Mouse (Mus musculus): ENCODE measurements around the gene Gm9767. TPM values are rescaled to one million over a fixed set of nuclear protein-coding genes. Genes with fewer than 3 reads are reported as not detected.

The Gm9767 gene
- total RNA-seq (2015; ENCODE audit: low replicate concordance): not detected in 2 replicates
- not detected in 2 replicates for total RNA-seq (2017; ENCODE audit: low replicate concordance)

GRCm38 (mm10) chr10:26077671-26078481 is at the start of gene Gm9767:
Gene Gm9767 (plus strand): TSS chr10:26078255.
- ATAC-seq (replicated peaks; ENCODE audit: low FRiP score, poor library complexity, severe bottlenecking): no peak

- no peak for ATAC-seq (replicated peaks; ENCODE audit: low FRiP score, poor library complexity, severe bottlenecking)
These were observed 43.1 kb upstream of the Gm9767 start for GRCm38 (mm10) chr10:26034931-26035330.

GRCm38 (mm10) chr10:26051177-26051576 is 26.9 kb upstream of the Gm9767 start:
- ATAC-seq (replicated peaks; ENCODE audit: low FRiP score, poor library complexity, severe bottlenecking): no peak

- ATAC-seq (replicated peaks; ENCODE audit: low FRiP score, poor library complexity, severe bottlenecking): no peak
These were observed 18.3 kb upstream of the Gm9767 start for GRCm38 (mm10) chr10:26059662-26060307.

- no peak for ATAC-seq (replicated peaks; ENCODE audit: low FRiP score, poor library complexity, severe bottlenecking)
These were observed 15.0 kb upstream of the Gm9767 start for GRCm38 (mm10) chr10:26063071-26063470.

- no peak for ATAC-seq (replicated peaks; ENCODE audit: low FRiP score, poor library complexity, severe bottlenecking)
These were observed 6.1 kb upstream of the Gm9767 start for GRCm38 (mm10) chr10:26071986-26072385.

GRCm38 (mm10) chr10:26076949-26077348 is 1.1 kb upstream of the Gm9767 start:
- ATAC-seq (replicated peaks; ENCODE audit: low FRiP score, poor library complexity, severe bottlenecking): no peak

GRCm38 (mm10) chr10:26078521-26079142 is 577 bp downstream of the Gm9767 start, which contains the start of gene Tmem200a:
Gene Tmem200a (minus strand): TSS chr10:26079052.
- ATAC-seq (replicated peaks; ENCODE audit: low FRiP score, poor library complexity, severe bottlenecking): no peak

- no peak for ATAC-seq (replicated peaks; ENCODE audit: low FRiP score, poor library complexity, severe bottlenecking)
These were observed 1.6 kb downstream of the Gm9767 start for GRCm38 (mm10) chr10:26079678-26080077.

- ATAC-seq (replicated peaks; ENCODE audit: low FRiP score, poor library complexity, severe bottlenecking): no peak
These were observed 4.0 kb downstream of the Gm9767 start for GRCm38 (mm10) chr10:26082081-26082480.

- ATAC-seq (replicated peaks; ENCODE audit: low FRiP score, poor library complexity, severe bottlenecking): no peak
These were observed 25.4 kb downstream of the Gm9767 start for GRCm38 (mm10) chr10:26103330-26103982.

- ATAC-seq (replicated peaks; ENCODE audit: low FRiP score, poor library complexity, severe bottlenecking): no peak
These were observed 36.4 kb downstream of the Gm9767 start for GRCm38 (mm10) chr10:26114409-26114808.

- no peak for ATAC-seq (replicated peaks; ENCODE audit: low FRiP score, poor library complexity, severe bottlenecking)
These were observed 41.2 kb downstream of the Gm9767 start for GRCm38 (mm10) chr10:26119067-26119821.

- ATAC-seq (replicated peaks; ENCODE audit: low FRiP score, poor library complexity, severe bottlenecking): no peak
These were observed 41.7 kb downstream of the Gm9767 start for GRCm38 (mm10) chr10:26119822-26120183.

Other genes with a start within 250 kb of the Gm9767 start
- not detected in 2 replicates for gene Tmem200a, start 797 bp downstream of the Gm9767 start, total RNA-seq (2015; ENCODE audit: low replicate concordance)
- 0.42 TPM in 1 of 2 replicates, not detected in the other for gene Tmem200a, start 797 bp downstream of the Gm9767 start, total RNA-seq (2017; ENCODE audit: low replicate concordance)
- gene Samd3, start 151.5 kb downstream of the Gm9767 start, total RNA-seq (2015; ENCODE audit: low replicate concordance): 1.3 TPM in 1 of 2 replicates, not detected in the other
- gene Samd3, start 151.5 kb downstream of the Gm9767 start, total RNA-seq (2017; ENCODE audit: low replicate concordance): 0.28 TPM in 1 of 2 replicates, not detected in the other

All from erythroblast, adult 5-6 weeks (primary cell).